Mouse (Mus musculus): Measurements from ENCODE around the gene Vmn1r160.
"Not testable (repeated sequence)": the region's sequence is repeated elsewhere in the genome, so short reads cannot be mapped to it uniquely, and the experiment has no call there.

The Vmn1r160 gene

DNA sequence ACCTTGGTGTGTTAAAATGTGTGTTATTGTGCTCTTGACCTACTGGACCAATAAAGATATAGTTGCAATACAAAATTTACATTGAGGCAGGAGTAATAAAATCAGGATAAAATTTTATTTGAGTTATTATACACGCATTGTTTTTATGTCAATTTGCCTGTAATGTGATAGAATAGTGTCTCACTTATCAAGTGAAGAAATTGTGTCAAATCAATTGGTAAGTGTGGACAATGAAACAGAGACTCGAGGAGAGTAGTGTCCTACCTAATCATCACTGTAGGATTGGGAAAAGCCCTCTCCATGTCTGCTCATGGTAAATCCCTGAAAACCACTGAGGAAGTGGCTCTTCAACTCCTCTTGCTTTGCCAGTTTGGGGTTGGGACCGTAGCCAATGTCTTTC, at the start of gene Vmn1r160:
Vmn1r160 (plus strand) TSS at position 301 of the 400 bp plus-strand sequence.
- DNase-seq (ENCODE audit: low spot score in 2 of 2) = not testable (repeated sequence)

DNA sequence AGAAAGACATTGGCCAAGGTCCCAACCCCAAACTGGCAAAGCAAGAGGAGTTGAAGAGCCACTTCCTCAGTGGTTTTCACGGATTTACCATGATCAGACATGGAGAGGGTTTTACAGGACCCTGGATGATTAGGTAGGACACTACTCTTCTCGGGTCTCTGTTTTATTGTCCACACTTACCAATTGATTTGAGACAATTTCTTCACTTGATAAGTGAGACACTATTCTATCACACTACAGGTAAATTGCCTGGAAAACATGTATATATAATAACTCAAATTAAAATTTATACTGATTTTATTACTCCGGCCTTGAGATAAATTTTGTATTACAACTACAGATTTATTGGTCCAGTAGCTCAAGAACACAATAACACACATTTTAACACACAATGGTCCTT, 27.5 kb upstream of the Vmn1r160 start, which contains the start of gene Vmn1r159:
Vmn1r159 (minus strand) TSS at position 101 of the 400 bp plus-strand sequence.
- not testable (repeated sequence) for DNase-seq (ENCODE audit: low spot score in 2 of 2)
